In the genomic region with DNA sequence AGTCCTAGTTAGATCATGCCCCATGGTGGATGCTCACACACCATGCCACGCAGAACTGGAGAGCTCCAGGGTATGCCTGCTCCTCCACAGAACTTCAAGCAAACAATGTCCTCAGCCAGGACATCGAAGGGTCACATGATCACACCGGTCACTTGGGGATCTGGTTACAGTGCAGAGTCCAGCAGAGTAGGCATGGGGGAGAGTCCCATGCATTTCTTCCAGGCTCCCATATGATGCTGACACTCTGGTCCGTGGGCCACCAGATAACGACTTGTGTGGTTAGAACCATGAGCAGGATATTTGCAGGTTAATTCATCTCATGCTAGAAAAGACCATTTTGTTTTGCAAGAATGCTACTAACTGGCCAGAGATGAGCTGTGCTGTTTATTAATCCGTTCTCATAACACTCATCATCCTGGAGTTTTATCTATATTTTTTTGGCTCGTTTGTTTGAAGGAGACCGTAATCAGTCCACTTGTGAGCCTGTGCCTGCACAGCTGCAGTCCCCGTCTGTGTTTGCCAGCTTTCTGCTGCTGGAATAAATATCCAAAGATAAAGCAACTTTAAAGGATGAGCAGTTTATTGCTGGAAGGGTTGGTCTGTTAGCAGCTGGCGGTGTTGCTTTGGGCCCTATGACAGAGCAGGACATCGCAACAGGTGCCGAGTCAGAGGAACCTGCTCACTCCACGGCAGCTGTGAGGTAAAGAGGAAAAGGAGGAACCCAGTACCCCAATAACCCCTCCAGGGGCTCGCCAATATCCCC, we compare ENCODE assay signal across 23 mouse cellular contexts. TPM values are rescaled to one million over a fixed set of nuclear protein-coding genes. Genes with fewer than 3 reads are reported as not detected.
DNase-seq lines count a peak whose midpoint lies in the region; ATAC-seq and TF ChIP-seq lines count a peak whose summit lies in the region.
"Had no signal": no experiment of that assay in that cellular context is flagged by ENCODE, and none has a peak within 500 bp of the region (broad histone marks: within the 10 kb centered on the region; RNA-seq: fewer than 3 reads in every experiment).

No protein-coding gene starts in this region.

- no peak overlapping the region for H3K27ac ChIP-seq in forebrain, postnatal 0 days (ENCODE audit: low read depth, low read length)
- H3K27ac ChIP-seq in forebrain, embryonic 15.5 days (replicated peaks) = no peak overlapping the region
- no peak overlapping the region for H3K27ac ChIP-seq in lung, embryonic 14.5 days (ENCODE audit: low read depth)
- H3K27ac ChIP-seq: hindbrain, embryonic 14.5 days; limb, embryonic 12.5 days; liver, embryonic 13.5 days; midbrain, embryonic 15.5 days; neural tube, embryonic 15.5 days had no signal

- no peak for DNase-seq in forebrain, postnatal 0 days
- DNase-seq in heart, adult 8-10 months (ENCODE audit: low spot score) = peak; percentile 38
- DNase-seq in heart, postnatal 25 days (ENCODE audit: low spot score) = no peak
- DNase-seq in lung, embryonic 14.5 days = peak; percentile 70
- DNase-seq in lung, postnatal 4 days = no peak
- peak; percentile 21 for DNase-seq in gastrocnemius, postnatal 25 days
- DNase-seq: adrenal gland, postnatal 10 days; cerebellum, adult 11 months; cerebellum, postnatal 10 days; kidney, adult 9 months; liver, embryonic 13.5 days; lung, postnatal 10 days; right cerebral cortex, adult 18-20 months had no signal

- no peaks in the 10 kb centered on the region for H3K4me1 ChIP-seq in forebrain, postnatal 0 days (ENCODE audit: insufficient read depth)
- peaks cover 3% of the 10 kb centered on the region; the same call in 1 of the 2 replicates for H3K4me1 ChIP-seq in forebrain, embryonic 15.5 days
- H3K4me1 ChIP-seq in lung, embryonic 14.5 days (ENCODE audit: insufficient read depth) = no peaks in the 10 kb centered on the region
- H3K4me1 ChIP-seq: limb, embryonic 12.5 days; liver, embryonic 13.5 days; midbrain, embryonic 15.5 days had no signal

- H3K4me2 ChIP-seq in forebrain, postnatal 0 days (ENCODE audit: low read depth) = no peak overlapping the region
- no peak overlapping the region for H3K4me2 ChIP-seq in forebrain, embryonic 15.5 days (replicated peaks)
- no peak overlapping the region for H3K4me2 ChIP-seq in lung, embryonic 14.5 days
- H3K4me2 ChIP-seq: hindbrain, embryonic 14.5 days; limb, embryonic 12.5 days; liver, embryonic 13.5 days; midbrain, embryonic 15.5 days; neural tube, embryonic 15.5 days had no signal

- no peaks in the 10 kb centered on the region for H3K9me3 ChIP-seq in forebrain, postnatal 0 days (ENCODE audit: low read length)
- H3K9me3 ChIP-seq in forebrain, embryonic 15.5 days = no peaks in the 10 kb centered on the region
- no peaks in the 10 kb centered on the region for H3K9me3 ChIP-seq in lung, embryonic 14.5 days (ENCODE audit: low read depth, low read length)
- H3K9me3 ChIP-seq: limb, embryonic 12.5 days; liver, embryonic 13.5 days; midbrain, embryonic 15.5 days; neural tube, embryonic 15.5 days had no signal

- intact Hi-C loops in heart, postnatal 25 days (cut with DNase I) = loop anchor here (10.0 kb wide), 1 partner anchor 357 kb away; no protein-coding TSS in a partner anchor

- no peaks in the 10 kb centered on the region for H3K27me3 ChIP-seq in forebrain, postnatal 0 days (ENCODE audit: insufficient read depth, low read length)
- no peaks in the 10 kb centered on the region for H3K27me3 ChIP-seq in forebrain, embryonic 15.5 days
- H3K27me3 ChIP-seq in lung, embryonic 14.5 days (ENCODE audit: insufficient read depth, low read length) = no peaks in the 10 kb centered on the region
- H3K27me3 ChIP-seq: limb, embryonic 12.5 days; liver, embryonic 13.5 days; midbrain, embryonic 15.5 days had no signal

- WGBS in forebrain, postnatal 0 days = 76% methylated on average over 14 of the region's 14 CpGs
- 83% methylated on average over 14 of the region's 14 CpGs for WGBS in forebrain, embryonic 15.5 days
- 34% methylated on average over 14 of the region's 14 CpGs for WGBS in lung, embryonic 14.5 days

- H3K4me3 ChIP-seq in forebrain, postnatal 0 days (ENCODE audit: low read depth, low read length) = no peak overlapping the region
- no peak overlapping the region for H3K4me3 ChIP-seq in forebrain, embryonic 15.5 days
- H3K4me3 ChIP-seq in lung, embryonic 14.5 days (ENCODE audit: low read depth, low read length) = no peak overlapping the region
- H3K4me3 ChIP-seq: limb, embryonic 12.5 days; liver, embryonic 13.5 days; midbrain, embryonic 15.5 days; neural tube, embryonic 15.5 days had no signal

- TF ChIP-seq CTCF in forebrain, postnatal 0 days (IDR thresholded peaks at IDR 0.05; ENCODE audit: low read depth) = no peak
- no peak for TF ChIP-seq CTCF in lung, embryonic 14.5 days (IDR thresholded peaks at IDR 0.05; ENCODE audit: low read depth)

- no peaks in the 10 kb centered on the region for H3K36me3 ChIP-seq in forebrain, postnatal 0 days (ENCODE audit: insufficient read depth)
- no peaks in the 10 kb centered on the region for H3K36me3 ChIP-seq in forebrain, embryonic 15.5 days
- no peaks in the 10 kb centered on the region for H3K36me3 ChIP-seq in lung, embryonic 14.5 days (ENCODE audit: insufficient read depth)
- H3K36me3 ChIP-seq: G1E; limb, embryonic 12.5 days; liver, embryonic 13.5 days; midbrain, embryonic 15.5 days; neural tube, embryonic 15.5 days had no signal

- no peak overlapping the region for H3K9ac ChIP-seq in forebrain, postnatal 0 days
- H3K9ac ChIP-seq in forebrain, embryonic 15.5 days (replicated peaks) = no peak overlapping the region
- no peak overlapping the region for H3K9ac ChIP-seq in lung, embryonic 14.5 days
- H3K9ac ChIP-seq: hindbrain, embryonic 14.5 days; limb, embryonic 12.5 days; liver, embryonic 13.5 days; midbrain, embryonic 15.5 days; neural tube, embryonic 15.5 days had no signal

- peak; percentile 36 for ATAC-seq in forebrain, postnatal 0 days
- no peak for ATAC-seq in forebrain, embryonic 15.5 days (replicated peaks)
- ATAC-seq in lung, embryonic 14.5 days (ENCODE audit: insufficient read depth) = peak; percentile 87
- ATAC-seq in megakaryocyte progenitor cell, adult 5-6 weeks (replicated peaks; ENCODE audit: poor library complexity) = no peak
- ATAC-seq: activated CD4-positive, CD25-positive, alpha-beta regulatory T cell, adult 4 months; midbrain, embryonic 15.5 days had no signal

RNA-seq across cellular contexts. Expression of a gene that starts 24.2 kb away (rescaled TPM):
- 0.23 and 0.33 TPM in 2 replicates for total RNA-seq in forebrain, postnatal 0 days (2014; rRNA removed)
- polyA plus RNA-seq in forebrain, postnatal 0 days (2015; fragmentation: Nextera tagmentation; extraction: Ambion mirVana) = 0.03 and 0.11 TPM in 2 replicates
- polyA plus RNA-seq in forebrain, embryonic 15.5 days (2015; fragmentation: Nextera tagmentation; extraction: Ambion mirVana) = 0.05 and 0.06 TPM in 2 replicates
- total RNA-seq in heart, adult 8-10 months (2022) = 1 to 10 TPM; 2.3 to 4.3 (median 3.4) TPM
- total RNA-seq in heart, postnatal 25 days (2021) = 1 to 10 TPM; 4.5 to 4.6 TPM
- polyA plus RNA-seq in lung, embryonic 14.5 days (2014; fragmentation: Nextera tagmentation; extraction: Ambion mirVana) = 1.3 and 1.6 TPM in 2 replicates
- 1 to 10 TPM; 4.4 to 4.7 TPM for total RNA-seq in gastrocnemius, postnatal 25 days (2021)
- not detected in 2 replicates for total RNA-seq in megakaryocyte progenitor cell, adult 5-6 weeks (2015)
- not detected in 2 replicates for total RNA-seq in megakaryocyte progenitor cell, adult 5-6 weeks (2017)
- total RNA-seq: megakaryocyte-erythroid progenitor cell, adult 5-6 weeks had no signal
- polyA plus RNA-seq: activated CD4-positive, CD25-positive, alpha-beta regulatory T cell, adult 4 months; G1E; small intestine, adult 2 months had no signal

Comparison
In these comparisons a context has a peak if more than half of its experiments do, and no peak if none do; other contexts are left out.
1. ATAC-seq: peak in forebrain, postnatal 0 days (single experiment) and lung, embryonic 14.5 days (single experiment); none in forebrain, embryonic 15.5 days (single experiment) and megakaryocyte progenitor cell, adult 5-6 weeks (single experiment).
2. DNase-seq: peak in heart, adult 8-10 months (single experiment), lung, embryonic 14.5 days (single experiment) and gastrocnemius, postnatal 25 days (single experiment); none in forebrain, postnatal 0 days (single experiment), heart, postnatal 25 days (single experiment) and lung, postnatal 4 days (0 of 2).